Mouse (Mus musculus): ENCODE measurements around the gene Bscl2.

DNA sequence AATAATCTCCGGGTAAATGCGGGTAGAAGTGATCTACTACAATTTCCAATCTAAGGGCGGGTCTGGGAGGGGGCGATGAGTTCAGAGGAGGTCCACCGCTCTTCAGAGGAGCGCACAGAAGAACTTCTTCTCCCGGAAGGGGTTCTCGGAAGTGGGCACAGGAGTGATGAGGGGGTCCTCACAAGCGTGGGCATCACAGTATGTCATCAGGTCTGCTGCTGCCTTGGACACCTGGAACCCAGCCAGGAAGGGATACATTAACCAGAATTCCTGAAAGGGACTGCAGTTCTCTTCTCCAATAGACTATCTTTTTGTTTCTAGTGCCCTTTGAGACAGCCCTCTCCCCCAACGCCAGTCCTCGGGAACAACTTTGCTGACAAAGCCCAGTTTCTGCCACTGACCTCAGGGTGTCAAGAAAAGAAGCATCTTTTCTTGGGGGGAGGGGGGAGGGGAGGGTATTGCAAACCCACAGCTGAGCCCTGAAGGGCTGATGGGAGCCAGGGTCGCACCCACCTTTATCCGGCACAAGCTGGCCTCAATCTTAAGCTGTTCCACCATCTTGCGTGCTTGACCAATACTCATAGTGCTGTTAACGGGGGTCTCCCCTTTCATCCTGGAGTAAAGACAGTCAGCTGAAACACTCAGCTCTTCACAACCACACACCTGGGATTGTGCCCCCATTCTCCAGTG lies 919 bp downstream of the Bscl2 start:
- no peak for TF ChIP-seq POLR2A (IDR thresholded peaks at IDR 0.05; ENCODE audit: extremely low read depth, insufficient read depth, low read length)
- TF ChIP-seq CTCF (IDR thresholded peaks at IDR 0.05; ENCODE audit: low read depth, low read length), result no peak

Measured in liver, adult 2 months (tissue).